Mouse (Mus musculus): ENCODE measurements around the gene Armc10. TPM values are rescaled to one million over a fixed set of nuclear protein-coding genes. Genes with fewer than 3 reads are reported as not detected.
"Not testable (repeated sequence)": the region's sequence is repeated elsewhere in the genome, so short reads cannot be mapped to it uniquely, and the experiment has no call there.

Gene Armc10
- polyA plus RNA-seq, 1 experiment from 2014 or later = 66.8 TPM

DNA sequence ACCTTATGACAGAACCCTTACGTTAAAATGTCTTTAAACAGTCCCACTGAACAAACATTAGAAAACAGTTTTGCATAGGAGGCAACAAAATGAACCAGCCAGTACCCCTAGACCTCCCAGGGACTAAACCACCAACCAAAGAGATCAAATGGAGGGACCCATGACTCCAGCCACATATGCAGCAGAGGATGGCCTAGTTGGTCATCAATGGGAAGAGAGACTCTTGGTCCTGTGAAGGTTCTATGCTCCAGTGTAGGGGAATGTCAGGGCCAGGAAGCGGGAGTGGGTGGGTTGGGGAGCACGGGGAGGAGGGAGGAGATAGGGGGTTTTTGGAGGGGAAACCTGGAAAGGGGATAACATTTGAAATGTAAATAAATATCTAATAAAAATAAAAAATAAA lies 53.9 kb downstream of the Armc10 start:
- not testable (repeated sequence) for H3K9me3 ChIP-seq

GRCm38 (mm10) chr5:21700272-21700821 lies 54.7 kb downstream of the Armc10 start:
- H3K4me1 ChIP-seq (replicated peaks) = peaks cover 9% of the 10 kb centered on the region
- no peak for DNase-seq (ENCODE audit: low spot score)
- H3K27ac ChIP-seq = peak overlapping the region; percentile 98
- H3K27me3 ChIP-seq (ENCODE audit: insufficient read depth, poor library complexity, severe bottlenecking) = no peaks in the 10 kb centered on the region
- 18% methylated on average over 10 of the region's 10 CpGs for WGBS
- no peaks in the 10 kb centered on the region for H3K9me3 ChIP-seq
- peak overlapping the region; percentile 65 for H3K4me3 ChIP-seq
- H3K36me3 ChIP-seq = no peaks in the 10 kb centered on the region

More for the DNA sequence above, 53.9 kb downstream of the Armc10 start:
- not testable (repeated sequence) for H3K27ac ChIP-seq; H3K27me3 ChIP-seq (ENCODE audit: insufficient read depth, poor library complexity, severe bottlenecking); H3K4me1 ChIP-seq (replicated peaks); H3K36me3 ChIP-seq; DNase-seq (ENCODE audit: low spot score); H3K4me3 ChIP-seq
- WGBS = 91% methylated on average over 3 of the region's 3 CpGs

- Histone ChIP-seq H3K27ac (peak overlapping the region; percentile 98), H3K4me3 (peak overlapping the region; percentile 65), H3K36me3 (no peaks in the 10 kb centered on the region), H3K27me3 (ENCODE audit: insufficient read depth, poor library complexity, severe bottlenecking) (no peaks in the 10 kb centered on the region), H3K9me3 (no peaks in the 10 kb centered on the region), H3K4me1 (replicated peaks) (peaks cover 9% of the 10 kb centered on the region)
- WGBS = under 1% methylated on average over 22 of the region's 22 CpGs
- DNase-seq (ENCODE audit: low spot score) = no peak
Observed at GRCm38 (mm10) chr5:21700934-21701333, 55.3 kb downstream of the Armc10 start.

GRCm38 (mm10) chr5:21701351-21702008 lies 55.9 kb downstream of the Armc10 start, which contains the start of gene Napepld:
Gene Napepld, minus strand, starts transcription at chr5:21701396.
- Histone ChIP-seq H3K27me3 (ENCODE audit: insufficient read depth, poor library complexity, severe bottlenecking) (no peaks in the 10 kb centered on the region), H3K9me3 (no peaks in the 10 kb centered on the region), H3K4me3 (peak within 1 kb of the TSS; percentile 65), H3K27ac (peak within 1 kb of the TSS; percentile 98), H3K4me1 (replicated peaks) (peaks cover 9% of the 10 kb centered on the region), H3K36me3 (no peaks in the 10 kb centered on the region)
- DNase-seq (ENCODE audit: low spot score) = peak; percentile 99
- WGBS = under 1% methylated on average over 59 of the region's 59 CpGs

DNA sequence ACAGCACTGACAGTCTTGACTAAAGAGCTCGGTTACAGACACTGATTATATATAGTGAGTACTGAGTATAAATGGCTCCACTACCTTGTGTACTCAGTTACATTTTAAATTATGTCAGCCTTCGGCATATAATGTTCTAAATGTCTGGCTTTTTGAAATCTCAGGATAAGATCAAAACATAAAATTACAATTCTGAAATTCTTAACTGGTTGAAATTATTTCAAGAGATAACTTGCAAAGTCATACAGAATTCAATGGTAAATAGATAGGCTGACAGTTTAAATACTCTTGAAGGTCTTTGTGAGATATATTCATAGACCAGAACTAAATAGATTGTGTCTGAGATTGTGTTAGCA lies 56.4 kb downstream of the Armc10 start:
- no peak for DNase-seq (ENCODE audit: low spot score)
- Histone ChIP-seq H3K27me3 (ENCODE audit: insufficient read depth, poor library complexity, severe bottlenecking) (no peaks in the 10 kb centered on the region), H3K36me3 (no peaks in the 10 kb centered on the region), H3K4me3 (peak overlapping the region; percentile 65), H3K27ac (peak overlapping the region; percentile 98), H3K4me1 (replicated peaks) (peaks cover 9% of the 10 kb centered on the region), H3K9me3 (no peaks in the 10 kb centered on the region)
- WGBS = 59% methylated on average over 2 of the region's 2 CpGs

GRCm38 (mm10) chr5:21702873-21703475 lies 57.4 kb downstream of the Armc10 start:
- 85% methylated on average over 6 of the region's 6 CpGs for WGBS

DNA sequence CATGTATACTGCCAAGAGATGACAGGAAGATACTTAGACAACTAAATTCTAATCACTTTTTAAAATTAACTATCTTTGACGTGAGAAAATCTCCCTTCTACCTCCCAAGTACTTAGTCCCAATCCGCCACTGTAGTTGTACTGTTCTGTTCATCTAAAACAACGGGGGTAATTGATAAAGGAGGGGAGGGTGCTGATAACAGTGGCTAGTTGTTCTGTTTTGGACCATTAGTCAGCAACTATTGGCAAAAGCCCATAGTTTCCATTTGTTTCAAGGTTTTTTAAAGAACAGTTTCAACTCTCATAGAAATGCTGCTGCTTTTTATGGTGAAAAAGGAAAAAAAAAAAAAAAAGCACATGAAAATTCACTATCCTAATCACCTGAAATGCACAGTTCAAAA lies 58.1 kb downstream of the Armc10 start:
- WGBS = 75% methylated on average over 3 of the region's 3 CpGs
- Histone ChIP-seq H3K9me3 (no peaks in the 10 kb centered on the region), H3K4me3 (no peak overlapping the region), H3K36me3 (no peaks in the 10 kb centered on the region), H3K4me1 (replicated peaks) (peaks cover 9% of the 10 kb centered on the region), H3K27me3 (ENCODE audit: insufficient read depth, poor library complexity, severe bottlenecking) (no peaks in the 10 kb centered on the region), H3K27ac (no peak overlapping the region)
- no peak for DNase-seq (ENCODE audit: low spot score)

More at GRCm38 (mm10) chr5:21702873-21703475, 57.4 kb downstream of the Armc10 start:
- Histone ChIP-seq H3K4me3 (no peak overlapping the region), H3K27ac (no peak overlapping the region), H3K27me3 (ENCODE audit: insufficient read depth, poor library complexity, severe bottlenecking) (no peaks in the 10 kb centered on the region), H3K4me1 (replicated peaks) (peaks cover 9% of the 10 kb centered on the region), H3K36me3 (no peaks in the 10 kb centered on the region), H3K9me3 (no peaks in the 10 kb centered on the region)
- DNase-seq (ENCODE audit: low spot score) = no peak

DNA sequence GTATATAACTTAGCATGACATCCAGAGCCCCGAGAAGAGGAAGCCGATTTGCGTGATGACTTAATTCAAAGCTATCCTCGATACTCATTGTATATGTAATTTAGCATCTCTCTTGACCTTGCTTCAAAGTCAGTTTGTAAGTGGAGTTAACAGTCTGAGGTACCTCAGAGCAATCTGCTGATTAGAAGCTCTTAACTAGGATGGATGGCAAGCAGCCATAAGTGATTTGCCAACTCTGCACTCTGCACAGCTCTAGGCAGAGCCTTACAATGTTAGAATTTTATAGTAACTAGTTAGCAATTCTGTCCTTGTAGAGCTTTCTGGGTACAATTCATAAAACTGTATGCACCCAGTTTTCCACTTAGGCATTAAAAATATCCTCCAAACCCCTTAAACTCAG lies 60.9 kb downstream of the Armc10 start:
- Histone ChIP-seq H3K9me3 (no peaks in the 10 kb centered on the region), H3K4me1 (replicated peaks) (no peaks in the 10 kb centered on the region), H3K36me3 (no peaks in the 10 kb centered on the region), H3K4me3 (no peak overlapping the region), H3K27ac (no peak overlapping the region), H3K27me3 (ENCODE audit: insufficient read depth, poor library complexity, severe bottlenecking) (no peaks in the 10 kb centered on the region)
- WGBS = 95% methylated on average over 4 of the region's 4 CpGs
- DNase-seq (ENCODE audit: low spot score) = no peak

DNA sequence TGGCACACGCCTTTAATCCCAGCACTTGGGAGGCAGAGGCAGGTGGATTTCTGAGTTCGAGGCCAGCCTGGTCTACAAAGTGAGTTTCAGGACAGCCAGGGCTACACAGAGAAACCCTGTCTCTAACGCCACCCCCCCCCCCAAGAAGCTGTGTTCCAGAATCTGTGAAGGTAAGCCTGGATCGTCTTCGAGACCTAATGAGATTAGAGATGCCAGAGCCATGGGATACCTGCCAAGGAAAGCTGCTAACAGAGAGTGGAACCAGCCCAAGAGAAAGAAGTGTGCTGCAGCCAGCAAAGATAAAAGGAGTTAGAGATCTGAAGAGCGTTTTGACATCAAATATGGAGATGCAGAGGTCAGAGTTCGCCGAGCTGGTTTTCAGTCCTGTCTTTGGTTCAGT lies 62.4 kb downstream of the Armc10 start:
- not testable (repeated sequence) for DNase-seq (ENCODE audit: low spot score)

More for the DNA sequence above, 62.4 kb downstream of the Armc10 start:
- not testable (repeated sequence) for H3K36me3 ChIP-seq; H3K9me3 ChIP-seq; H3K27ac ChIP-seq; H3K27me3 ChIP-seq (ENCODE audit: insufficient read depth, poor library complexity, severe bottlenecking); H3K4me1 ChIP-seq (replicated peaks); H3K4me3 ChIP-seq
- 89% methylated on average over 8 of the region's 8 CpGs for WGBS

Other genes with a start within 250 kb of the Armc10 start
- gene Ccdc146, start 221.1 kb upstream of the Armc10 start, polyA plus RNA-seq (2016; fragmentation: Nextera tagmentation; extraction: Ambion mirVana) = 0.68 and 1.3 TPM in 2 replicates
- gene Fam185a, start 220.9 kb upstream of the Armc10 start, polyA plus RNA-seq (2016; fragmentation: Nextera tagmentation; extraction: Ambion mirVana) = 4.6 TPM in 2 replicates
- 6.1 and 12.8 TPM in 2 replicates for gene Lrrc17, start 102.3 kb upstream of the Armc10 start, polyA plus RNA-seq (2016; fragmentation: Nextera tagmentation; extraction: Ambion mirVana)
- 0.20 and 0.41 TPM in 2 replicates for gene Fbxl13, start 179 bp upstream of the Armc10 start, polyA plus RNA-seq (2016; fragmentation: Nextera tagmentation; extraction: Ambion mirVana)
- gene Napepld, start 55.6 kb downstream of the Armc10 start, polyA plus RNA-seq (2016; fragmentation: Nextera tagmentation; extraction: Ambion mirVana) = 5.6 and 6.1 TPM in 2 replicates
- 75.4 and 78.2 TPM in 2 replicates for gene Pmpcb, start 91.3 kb downstream of the Armc10 start, polyA plus RNA-seq (2016; fragmentation: Nextera tagmentation; extraction: Ambion mirVana)
- 67.1 and 94.3 TPM in 2 replicates for gene Dnajc2, start 139.4 kb downstream of the Armc10 start, polyA plus RNA-seq (2016; fragmentation: Nextera tagmentation; extraction: Ambion mirVana)
- gene Psmc2, start 139.5 kb downstream of the Armc10 start, polyA plus RNA-seq (2016; fragmentation: Nextera tagmentation; extraction: Ambion mirVana) = 231 and 236 TPM in 2 replicates
- gene Slc26a5, start 219.8 kb downstream of the Armc10 start, polyA plus RNA-seq (2016; fragmentation: Nextera tagmentation; extraction: Ambion mirVana) = 0.09 TPM in 1 of 2 replicates, not detected in the other

All from hindbrain, embryonic 10.5 days (tissue).